Mouse (Mus musculus) midbrain, embryonic 16.5 days (tissue): ENCODE data around the gene Arl15. TPM values are rescaled to one million over a fixed set of nuclear protein-coding genes. Genes with fewer than 3 reads are reported as not detected.

ENCODE experiments used
- ATAC-seq: fragments of 200-750 bp; cut with Nextera tagmentation; 2 replicates; pipeline ENCODE4 v1.8.0; 2017; ENCODE audit warnings: moderate TSS enrichment
- H3K27ac ChIP-seq: fragments of 300-500 bp; sonication (generic); 2 replicates; pipeline ENCODE4 v1.5.1; 2014; ENCODE audit warnings: mild to moderate bottlenecking, low read length, mixed read lengths
- H3K27me3 ChIP-seq: fragments of 300-500 bp; sonication (generic); 2 replicates; pipeline ENCODE4 v1.6.1; 2014; ENCODE audit warnings: low read depth, low read length, mixed read lengths; ENCODE audit not compliant: control insufficient read depth, insufficient read depth
- H3K36me3 ChIP-seq: fragments of 300-500 bp; sonication (generic); 2 replicates; pipeline ENCODE4 v1.6.1; 2014; ENCODE audit warnings: mild to moderate bottlenecking, low read length, moderate library complexity, mixed read lengths; ENCODE audit not compliant: control insufficient read depth, insufficient read depth
- H3K4me1 ChIP-seq: fragments of 300-500 bp; sonication (generic); 2 replicates; pipeline ENCODE4 v1.6.1; 2014; ENCODE audit warnings: mild to moderate bottlenecking, low read length, mixed read lengths; ENCODE audit not compliant: control insufficient read depth, insufficient read depth
- H3K4me2 ChIP-seq: fragments of 300-500 bp; sonication (generic); 2 replicates; pipeline ENCODE4 v1.6.1; 2014; ENCODE audit warnings: mild to moderate bottlenecking, low read length, mixed read lengths
- H3K4me3 ChIP-seq: fragments of 300-500 bp; sonication (generic); 2 replicates; pipeline ENCODE4 v1.5.1; 2014; ENCODE audit warnings: low read depth, mild to moderate bottlenecking, low read length, moderate library complexity, mixed read lengths
- H3K9ac ChIP-seq: fragments of 300-500 bp; sonication (generic); 2 replicates; pipeline ENCODE4 v1.6.1; 2014; ENCODE audit warnings: low read depth, low read length, mixed read lengths
- H3K9me3 ChIP-seq: fragments of 300-500 bp; sonication (generic); replicated peaks from 2 replicates; pipeline ENCODE4 v1.6.1; 2014; ENCODE audit warnings: mild to moderate bottlenecking, low read length, mixed read lengths; ENCODE audit not compliant: control insufficient read depth, poor library complexity, severe bottlenecking
- WGBS: fragments of 180-500 bp; shearing (Covaris S2); extraction: QIAGEN DNeasy Blood & Tissue Kit; methylation state at CpG from one replicate; pipeline ENCODE4 v1.1.7; 2014; 5-methylcytosine and 5-hydroxymethylcytosine counted together
- polyA plus RNA-seq: library from polyadenylated mRNA; unstranded; fragments of >200 nt; fragmentation: Nextera tagmentation; extraction: Ambion mirVana; gene quantifications from 2 replicates; pipeline ENCODE4 v1.2.1, GENCODE M21; 2015

The Arl15 gene
- polyA plus RNA-seq, 1 experiment from 2014 or later = 17.4 TPM

- Histone ChIP-seq H3K27me3 (no peaks in the 10 kb centered on the region), H3K4me3 (no peak overlapping the region), H3K4me1 (no peaks in the 10 kb centered on the region), H3K4me2 (no peak overlapping the region), H3K9ac (no peak overlapping the region), H3K27ac (no peak overlapping the region), H3K9me3 (no peaks in the 10 kb centered on the region), H3K36me3 (no peaks in the 10 kb centered on the region)
- WGBS = 63% methylated on average over 10 of the region's 10 CpGs
- no peak for ATAC-seq
Observed at GRCm38 (mm10) chr13:113846413-113846812, 52.1 kb downstream of the Arl15 start.

GRCm38 (mm10) chr13:113850431-113851034 lies 56.2 kb downstream of the Arl15 start:
- WGBS = 78% methylated on average over 8 of the region's 8 CpGs
- H3K9me3 ChIP-seq = no peaks in the 10 kb centered on the region
- H3K4me2 ChIP-seq = no peak overlapping the region
- ATAC-seq = no peak
- no peaks in the 10 kb centered on the region for H3K27me3 ChIP-seq
- H3K4me3 ChIP-seq = no peak overlapping the region
- H3K4me1 ChIP-seq = no peaks in the 10 kb centered on the region
- no peaks in the 10 kb centered on the region for H3K36me3 ChIP-seq
- H3K9ac ChIP-seq = no peak overlapping the region
- H3K27ac ChIP-seq = no peak overlapping the region

- H3K4me1 ChIP-seq = no peaks in the 10 kb centered on the region
- H3K9ac ChIP-seq = no peak overlapping the region
- no peak for ATAC-seq
- H3K4me2 ChIP-seq = no peak overlapping the region
- H3K27ac ChIP-seq = no peak overlapping the region
- H3K9me3 ChIP-seq = no peaks in the 10 kb centered on the region
- H3K27me3 ChIP-seq = no peaks in the 10 kb centered on the region
- 89% methylated on average over 13 of the region's 13 CpGs for WGBS
- no peaks in the 10 kb centered on the region for H3K36me3 ChIP-seq
- no peak overlapping the region for H3K4me3 ChIP-seq
Observed at GRCm38 (mm10) chr13:113851602-113852375, 57.5 kb downstream of the Arl15 start.

DNA sequence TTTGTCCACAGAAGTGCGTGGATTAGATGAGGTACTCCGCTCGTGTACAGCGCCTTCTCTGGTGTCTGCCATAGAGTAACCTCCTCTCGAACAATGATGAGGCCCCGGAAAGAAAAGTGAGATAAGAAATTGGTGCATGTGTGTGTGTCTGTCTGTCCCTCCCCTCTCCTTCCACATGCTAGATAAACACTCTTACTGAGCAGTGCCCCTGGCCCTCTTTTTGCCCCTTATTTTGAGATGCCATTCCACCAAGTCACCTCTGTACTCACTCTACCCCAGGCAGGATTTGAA lies 58.0 kb downstream of the Arl15 start:
- 98% methylated on average over 6 of the region's 6 CpGs for WGBS
- Histone ChIP-seq H3K27ac (no peak overlapping the region), H3K4me1 (no peaks in the 10 kb centered on the region), H3K27me3 (no peaks in the 10 kb centered on the region), H3K9ac (no peak overlapping the region), H3K36me3 (no peaks in the 10 kb centered on the region), H3K9me3 (no peaks in the 10 kb centered on the region), H3K4me3 (no peak overlapping the region), H3K4me2 (no peak overlapping the region)
- no peak for ATAC-seq

GRCm38 (mm10) chr13:113854146-113854545 lies 59.8 kb downstream of the Arl15 start:
- Histone ChIP-seq H3K9me3 (no peaks in the 10 kb centered on the region), H3K4me2 (no peak overlapping the region), H3K9ac (no peak overlapping the region), H3K36me3 (no peaks in the 10 kb centered on the region), H3K4me3 (no peak overlapping the region), H3K27ac (no peak overlapping the region), H3K4me1 (0 out of 2 replicates have a peak, but pooled peaks cover 2% of the 10 kb centered on the region), H3K27me3 (no peaks in the 10 kb centered on the region)
- 80% methylated on average over 4 of the region's 4 CpGs for WGBS
- no peak for ATAC-seq

DNA sequence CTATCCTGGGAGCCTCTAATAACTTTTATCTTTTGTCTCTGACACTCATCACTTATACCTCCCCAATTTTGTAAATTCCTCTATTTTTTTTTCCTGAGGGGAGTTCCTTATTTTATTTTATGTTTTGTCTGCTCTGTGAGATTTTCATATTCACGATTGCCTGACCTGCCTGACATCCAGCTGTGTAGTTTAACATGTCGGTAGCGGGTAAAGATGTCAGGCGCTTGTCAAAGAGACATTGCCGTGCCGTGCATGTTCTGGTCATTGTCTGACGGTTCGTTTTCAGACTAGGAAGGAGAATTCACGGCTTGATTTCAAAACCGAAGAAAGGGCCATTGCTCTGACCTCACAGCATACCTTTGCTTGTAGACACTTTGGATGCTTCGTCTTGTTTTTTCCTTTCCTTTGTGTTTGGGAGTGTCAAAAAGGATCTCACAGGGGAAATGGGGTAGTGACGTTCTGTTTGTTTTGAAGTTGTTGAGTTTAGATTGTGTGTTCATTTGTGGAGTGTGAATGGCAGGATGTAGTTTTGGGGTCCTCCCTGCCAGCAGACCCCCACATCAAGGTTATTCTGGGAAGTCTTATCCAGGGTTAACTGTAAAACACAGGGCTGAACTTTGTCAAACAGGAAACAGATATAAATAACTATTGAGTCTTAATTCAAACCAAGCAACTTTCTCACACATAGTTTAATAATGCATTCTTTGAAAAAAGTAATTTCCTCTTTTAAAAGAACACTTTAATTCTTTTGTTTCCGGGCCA lies 60.4 kb downstream of the Arl15 start:
- Histone ChIP-seq H3K9ac (no peak overlapping the region), H3K27ac (no peak overlapping the region), H3K4me3 (no peak overlapping the region), H3K4me1 (0 out of 2 replicates have a peak, but pooled peaks cover 4% of the 10 kb centered on the region), H3K4me2 (no peak overlapping the region), H3K9me3 (no peaks in the 10 kb centered on the region), H3K36me3 (no peaks in the 10 kb centered on the region), H3K27me3 (no peaks in the 10 kb centered on the region)
- no peak for ATAC-seq
- WGBS = 73% methylated on average over 13 of the region's 13 CpGs

DNA sequence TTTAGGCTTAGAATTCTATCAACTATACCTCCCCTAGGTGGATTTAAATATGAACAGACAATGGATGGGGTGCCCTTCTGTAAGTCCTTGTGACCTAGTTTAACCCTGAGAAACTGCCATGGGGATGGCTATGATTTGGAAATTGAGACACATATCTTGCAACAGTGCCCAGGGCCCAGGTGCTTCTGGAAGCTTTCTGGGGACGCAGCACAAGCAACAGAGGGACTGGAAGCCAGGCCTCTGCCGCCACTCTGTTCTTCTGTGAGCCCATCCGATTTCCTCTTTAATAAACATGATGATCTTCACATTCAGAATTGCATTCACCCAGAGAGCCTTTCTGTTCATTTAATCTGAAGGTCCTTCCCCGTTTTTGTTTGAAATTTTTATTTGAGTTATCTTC lies 62.6 kb downstream of the Arl15 start:
- Histone ChIP-seq H3K27me3 (no peaks in the 10 kb centered on the region), H3K27ac (no peak overlapping the region), H3K9ac (no peak overlapping the region), H3K4me3 (no peak overlapping the region), H3K36me3 (no peaks in the 10 kb centered on the region), H3K4me2 (no peak overlapping the region), H3K4me1 (0 out of 2 replicates have a peak, but pooled peaks cover 4% of the 10 kb centered on the region), H3K9me3 (no peaks in the 10 kb centered on the region)
- 65% methylated on average over 4 of the region's 4 CpGs for WGBS
- no peak for ATAC-seq

DNA sequence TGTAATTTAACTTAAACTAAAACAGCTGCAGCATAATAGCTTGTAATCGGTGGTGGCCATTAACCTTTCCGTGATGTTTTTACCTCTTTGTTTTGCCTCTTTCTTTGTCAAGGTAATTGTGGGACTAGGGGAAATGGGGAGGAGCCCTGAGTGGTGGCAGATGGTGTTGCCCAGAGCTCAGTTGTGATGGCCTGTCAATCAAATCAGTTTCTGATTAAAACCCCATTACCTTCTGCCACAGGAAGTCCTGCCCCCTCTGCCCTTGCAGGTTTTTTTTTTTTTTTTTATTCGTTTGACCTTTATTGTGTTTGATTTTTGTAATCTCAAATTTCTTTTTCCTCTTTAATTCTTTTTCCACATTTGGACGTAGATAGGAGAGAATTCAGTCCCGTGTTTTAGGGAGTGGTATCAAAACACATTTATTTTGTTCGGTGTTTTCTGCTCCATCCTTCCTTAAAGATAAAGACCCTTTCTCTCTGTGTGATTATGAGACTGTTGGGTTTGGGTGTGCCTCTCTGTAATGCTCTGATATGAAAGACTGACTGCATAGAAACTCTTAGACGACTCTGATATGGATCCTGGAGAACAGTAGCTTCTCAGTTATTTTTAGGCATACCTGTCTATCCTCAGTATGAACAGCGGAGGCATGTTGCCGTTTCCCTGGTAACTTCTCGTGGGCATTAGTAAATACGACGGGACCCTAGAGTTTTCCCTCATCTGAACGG lies 64.5 kb downstream of the Arl15 start:
- ATAC-seq = 0 out of 2 replicates have a peak, but pooled peaks have one; percentile 27
- H3K27ac ChIP-seq = no peak overlapping the region
- peak overlapping the region; percentile 15; the same call in 1 of the 2 replicates for H3K4me2 ChIP-seq
- no peak overlapping the region for H3K4me3 ChIP-seq
- H3K4me1 ChIP-seq = 0 out of 2 replicates have a peak, but pooled peaks cover 4% of the 10 kb centered on the region
- H3K27me3 ChIP-seq = no peaks in the 10 kb centered on the region
- no peaks in the 10 kb centered on the region for H3K9me3 ChIP-seq
- H3K9ac ChIP-seq = no peak overlapping the region
- H3K36me3 ChIP-seq = no peaks in the 10 kb centered on the region
- WGBS = 63% methylated on average over 13 of the region's 13 CpGs
